Mouse (Mus musculus) G1E (cell line): ENCODE measurements around the gene Gria1.

Experiments
- CTCF ChIP-seq: IDR thresholded peaks from 2 replicates; pipeline ENCODE4 v1.5.1; 2012; ENCODE audit warnings: low read depth, low read length, inconsistent platforms, mixed read lengths
- GATA1 ChIP-seq: IDR thresholded peaks from 2 replicates; pipeline ENCODE4 v1.6.1; 2012; ENCODE audit warnings: borderline replicate concordance, low read length, inconsistent platforms, mixed read lengths
- POLR2AphosphoS5 ChIP-seq: IDR thresholded peaks from 2 replicates; pipeline ENCODE4 v1.6.1; 2012; ENCODE audit warnings: low read depth, low read length, inconsistent platforms; ENCODE audit not compliant: insufficient replicate concordance
- TAL1 ChIP-seq: conservative IDR thresholded peaks from 2 replicates; pipeline ENCODE4 v1.6.1; 2012; ENCODE audit warnings: low read depth, low read length, inconsistent platforms, mixed read lengths

DNA sequence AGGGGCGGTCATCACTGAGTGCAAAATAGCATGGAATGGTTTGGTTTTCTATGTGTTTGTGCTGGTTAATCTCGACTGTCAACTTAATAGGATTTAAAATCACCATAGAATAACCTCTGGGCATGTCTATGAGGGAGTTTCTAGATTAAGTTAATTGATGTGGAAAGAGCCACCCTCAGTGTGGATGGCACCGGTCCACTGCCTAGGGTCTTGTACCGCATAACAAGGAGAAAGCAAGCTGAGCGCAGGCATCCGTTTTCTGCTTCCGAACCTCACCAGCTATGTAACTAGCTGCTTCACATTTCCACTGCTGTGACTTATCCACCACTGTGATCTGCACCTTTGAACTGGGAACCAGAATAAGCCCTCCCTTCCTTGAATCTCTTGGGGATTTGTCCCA, 134.0 kb downstream of the Gria1 start:
- TF ChIP-seq CTCF = no peak
- TF ChIP-seq GATA1 = no peak
- TF ChIP-seq POLR2AphosphoS5 = no peak
- no peak for TF ChIP-seq TAL1
